Mouse (Mus musculus): Measurements from ENCODE around the gene Cox7a1. TPM values are rescaled to one million over a fixed set of nuclear protein-coding genes. Genes with fewer than 3 reads are reported as not detected.

The Cox7a1 gene
- total RNA-seq, 1 experiment from 2014 or later, result not detected

GRCm38 (mm10) chr7:30213881-30214280 lies 29.9 kb downstream of the Cox7a1 start:
- ATAC-seq (ENCODE audit: extremely low read depth, insufficient number of reproducible peaks, low FRiP score, poor library complexity, severe bottlenecking), result no peak

GRCm38 (mm10) chr7:30215875-30216274 lies 31.9 kb downstream of the Cox7a1 start:
- no peak for ATAC-seq (ENCODE audit: extremely low read depth, insufficient number of reproducible peaks, low FRiP score, poor library complexity, severe bottlenecking)

- peak; percentile 85 for ATAC-seq (ENCODE audit: extremely low read depth, insufficient number of reproducible peaks, low FRiP score, poor library complexity, severe bottlenecking)
Observed at GRCm38 (mm10) chr7:30216723-30217151, 32.8 kb downstream of the Cox7a1 start.

GRCm38 (mm10) chr7:30217277-30217676 lies 33.3 kb downstream of the Cox7a1 start:
- no peak for ATAC-seq (ENCODE audit: extremely low read depth, insufficient number of reproducible peaks, low FRiP score, poor library complexity, severe bottlenecking)

- no peak for ATAC-seq (ENCODE audit: extremely low read depth, insufficient number of reproducible peaks, low FRiP score, poor library complexity, severe bottlenecking)
Observed at GRCm38 (mm10) chr7:30219293-30220007, 35.5 kb downstream of the Cox7a1 start.

GRCm38 (mm10) chr7:30220008-30220356 lies 36.0 kb downstream of the Cox7a1 start:
- ATAC-seq (ENCODE audit: extremely low read depth, insufficient number of reproducible peaks, low FRiP score, poor library complexity, severe bottlenecking), result no peak

- no peak for ATAC-seq (ENCODE audit: extremely low read depth, insufficient number of reproducible peaks, low FRiP score, poor library complexity, severe bottlenecking)
Observed at GRCm38 (mm10) chr7:30221433-30221832, 37.5 kb downstream of the Cox7a1 start.

- no peak for ATAC-seq (ENCODE audit: extremely low read depth, insufficient number of reproducible peaks, low FRiP score, poor library complexity, severe bottlenecking)
Observed at GRCm38 (mm10) chr7:30222205-30222604, 38.3 kb downstream of the Cox7a1 start.

GRCm38 (mm10) chr7:30224206-30224605 lies 40.3 kb downstream of the Cox7a1 start:
- no peak for ATAC-seq (ENCODE audit: extremely low read depth, insufficient number of reproducible peaks, low FRiP score, poor library complexity, severe bottlenecking)

- ATAC-seq (ENCODE audit: extremely low read depth, insufficient number of reproducible peaks, low FRiP score, poor library complexity, severe bottlenecking), result no peak
Observed at GRCm38 (mm10) chr7:30231328-30231668, 47.4 kb downstream of the Cox7a1 start.

- ATAC-seq (ENCODE audit: extremely low read depth, insufficient number of reproducible peaks, low FRiP score, poor library complexity, severe bottlenecking), result peak; percentile 93
Observed at GRCm38 (mm10) chr7:30231669-30232454, 47.9 kb downstream of the Cox7a1 start, which contains the start of the genes Polr2i and Tbcb. Gene Polr2i, plus strand, starts transcription at chr7:30231948. Gene Tbcb, minus strand, starts transcription at chr7:30232272.

GRCm38 (mm10) chr7:30232631-30233148 lies 48.7 kb downstream of the Cox7a1 start:
- ATAC-seq (ENCODE audit: extremely low read depth, insufficient number of reproducible peaks, low FRiP score, poor library complexity, severe bottlenecking), result no peak

- ATAC-seq (ENCODE audit: extremely low read depth, insufficient number of reproducible peaks, low FRiP score, poor library complexity, severe bottlenecking), result no peak
Observed at GRCm38 (mm10) chr7:30233387-30233786, 49.4 kb downstream of the Cox7a1 start.

GRCm38 (mm10) chr7:30234276-30234858 lies 50.4 kb downstream of the Cox7a1 start:
- no peak for ATAC-seq (ENCODE audit: extremely low read depth, insufficient number of reproducible peaks, low FRiP score, poor library complexity, severe bottlenecking)

GRCm38 (mm10) chr7:30235091-30235490 lies 51.1 kb downstream of the Cox7a1 start:
- ATAC-seq (ENCODE audit: extremely low read depth, insufficient number of reproducible peaks, low FRiP score, poor library complexity, severe bottlenecking), result no peak

- no peak for ATAC-seq (ENCODE audit: extremely low read depth, insufficient number of reproducible peaks, low FRiP score, poor library complexity, severe bottlenecking)
Observed at GRCm38 (mm10) chr7:30235625-30236024, 51.7 kb downstream of the Cox7a1 start, which contains the start of gene Ovol3. Gene Ovol3, minus strand, starts transcription at chr7:30235725.
